Mouse (Mus musculus) ovary, postnatal 14 days (tissue): ENCODE results near the gene Paics.

Source experiments
- DNase-seq: peaks from one replicate; pipeline ENCODE4 v3.0.0; 2022; ENCODE audit warnings: low spot score

Paics gene

DNA sequence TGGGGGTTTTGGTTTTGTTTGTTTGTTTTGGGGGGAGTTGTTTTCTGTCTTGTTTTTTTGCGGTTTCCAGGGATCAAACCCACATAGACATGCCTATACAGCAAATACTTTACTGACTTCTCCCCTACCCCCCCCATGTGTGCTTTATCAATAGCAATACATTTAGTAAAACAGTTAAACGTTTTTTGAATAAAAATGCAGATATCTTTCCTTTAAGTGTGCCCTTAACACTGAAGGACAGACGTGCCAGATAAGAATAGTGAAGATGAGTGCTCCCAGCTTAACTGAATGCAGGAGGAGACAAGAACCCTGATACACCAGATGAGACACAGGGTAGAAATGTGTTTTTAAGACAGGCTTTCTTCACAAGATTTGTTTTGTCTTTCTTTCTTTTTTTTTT lies 60.0 kb downstream of the Paics start:
- DNase-seq, result no peak

DNA sequence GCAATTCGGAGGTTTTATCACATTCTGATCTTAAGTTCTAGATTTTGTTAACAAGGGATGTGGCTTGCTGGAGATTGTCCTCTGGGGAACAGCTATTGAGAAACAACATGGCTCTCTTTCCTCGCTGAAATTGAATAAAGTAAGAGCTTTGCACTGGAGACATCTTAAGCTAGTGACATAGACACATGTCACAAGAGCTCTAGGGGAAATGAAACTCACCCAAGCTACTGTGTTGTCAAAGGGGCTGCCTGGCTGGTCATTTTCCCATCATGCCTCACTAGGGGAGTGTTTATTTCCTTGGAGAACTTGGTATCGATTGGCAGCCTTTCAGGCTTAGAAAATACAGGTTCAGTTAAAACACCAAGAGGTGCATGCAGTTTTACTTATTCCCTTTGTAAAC lies 62.1 kb downstream of the Paics start:
- DNase-seq, result no peak

GRCm38 (mm10) chr5:77015544-77016482 lies 64.7 kb downstream of the Paics start, which contains the start of gene Thegl:
Gene Thegl (plus strand): TSS chr5:77016023.
- DNase-seq, result peak; percentile 58
